Comparison of ENCODE assay signal across 7 mouse cellular contexts in the genomic region with DNA sequence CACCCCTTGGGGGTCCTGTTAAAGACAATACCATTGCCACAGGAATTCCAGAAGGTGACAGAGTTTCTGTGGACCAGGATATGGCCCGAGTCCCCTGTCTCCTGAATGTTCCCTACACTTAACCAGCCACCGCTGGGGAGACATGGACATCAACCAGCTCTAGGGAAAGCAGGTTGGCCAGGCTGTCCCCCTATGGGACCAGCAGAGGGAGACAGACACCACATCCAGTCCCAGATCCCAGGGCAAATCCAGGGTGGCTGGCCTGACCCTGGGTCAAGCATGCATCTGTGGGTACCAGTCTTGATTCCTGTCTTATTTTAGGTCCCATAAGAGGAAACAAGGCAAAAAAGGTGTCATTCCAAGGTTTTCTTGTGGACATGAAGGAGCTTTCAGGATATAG. TPM values are rescaled to one million over a fixed set of nuclear protein-coding genes. Genes with fewer than 3 reads are reported as not detected.
DNase-seq lines count a peak whose midpoint lies in the region; ATAC-seq and TF ChIP-seq lines count a peak whose summit lies in the region.

No protein-coding gene starts in this region.

- no peak for TF ChIP-seq POLR2A in lung, adult 2 months (IDR thresholded peaks at IDR 0.05; ENCODE audit: borderline replicate concordance, extremely low read depth, low read depth, low read length)
- no peak for TF ChIP-seq POLR2A in small intestine, adult 2 months (IDR thresholded peaks at IDR 0.05; ENCODE audit: low read depth, low read length)

- peaks cover 3% of the 10 kb centered on the region; the same call in 1 of the 2 replicates for H3K27me3 ChIP-seq in kidney, embryonic 16.5 days (ENCODE audit: insufficient read depth, low read length)
- H3K27me3 ChIP-seq in small intestine, adult 2 months (ENCODE audit: control insufficient read depth, insufficient read depth, low read length): no peaks in the 10 kb centered on the region

- ATAC-seq in kidney, embryonic 16.5 days (ENCODE audit: low FRiP score, low TSS enrichment): peak; percentile 78

- no peak overlapping the region for H3K9ac ChIP-seq in kidney, embryonic 16.5 days (replicated peaks; ENCODE audit: low read length)

- peak; percentile 99 for TF ChIP-seq CTCF in lung, adult 2 months (IDR thresholded peaks at IDR 0.05; ENCODE audit: insufficient read depth, low read length)
- TF ChIP-seq CTCF in small intestine, adult 2 months (IDR thresholded peaks at IDR 0.05; ENCODE audit: extremely low read depth, insufficient read length, insufficient replicate concordance, low read depth, low read length): peak; percentile 95

- H3K27ac ChIP-seq in kidney, embryonic 16.5 days (ENCODE audit: low read length): no peak overlapping the region
- no peak overlapping the region for H3K27ac ChIP-seq in small intestine, adult 2 months (ENCODE audit: insufficient read depth, low read depth, low read length)

- peaks cover 16% of the 10 kb centered on the region for H3K4me1 ChIP-seq in kidney, embryonic 16.5 days (ENCODE audit: insufficient read depth, low read length)
- H3K4me1 ChIP-seq in lung, adult 2 months (ENCODE audit: control insufficient read depth, insufficient read depth, low read length): peaks cover 6% of the 10 kb centered on the region
- peaks cover 6% of the 10 kb centered on the region for H3K4me1 ChIP-seq in small intestine, adult 2 months (ENCODE audit: control insufficient read depth, insufficient read depth, insufficient read length, low read length)

- DNase-seq in ES-CJ7 (ENCODE audit: low read depth, low spot score) (peak; percentile 79), adipocyte (ENCODE audit: low spot score) (peak; percentile 90)
- DNase-seq in embryo, embryonic 10.5 days (ENCODE audit: low spot score): peak; percentile 90
- DNase-seq in heart, adult 9 months (ENCODE audit: low spot score in 2 of 2): peak; percentile 72 to 78
- DNase-seq in lung, adult 2 months: peak; percentile 71

- H3K36me3 ChIP-seq in kidney, embryonic 16.5 days (ENCODE audit: insufficient read depth, low read length): no peaks in the 10 kb centered on the region
- no peaks in the 10 kb centered on the region for H3K36me3 ChIP-seq in small intestine, adult 2 months (ENCODE audit: control insufficient read depth, insufficient read depth, low read length)

- H3K9me3 ChIP-seq in kidney, embryonic 16.5 days (ENCODE audit: low read length): no peaks in the 10 kb centered on the region

- H3K4me2 ChIP-seq in kidney, embryonic 16.5 days (replicated peaks; ENCODE audit: low read depth, low read length): no peak overlapping the region

- WGBS in kidney, embryonic 16.5 days: 2% methylated on average over 2 of the region's 2 CpGs
- WGBS in lung, adult 2 months: 0% methylated on average over 2 of the region's 2 CpGs
- WGBS in small intestine, adult 2 months: 4% methylated on average over 2 of the region's 2 CpGs

- H3K4me3 ChIP-seq in kidney, embryonic 16.5 days (ENCODE audit: low read length): no peak overlapping the region
- no peak overlapping the region for H3K4me3 ChIP-seq in lung, adult 2 months (replicated peaks; ENCODE audit: extremely low read depth, low read depth, low read length)
- no peak overlapping the region for H3K4me3 ChIP-seq in small intestine, adult 2 months (ENCODE audit: low read depth, low read length)

RNA-seq across cellular contexts. Expression of a gene that starts 5.5 kb away (rescaled TPM):
- 39.4 and 39.9 TPM in 2 replicates for polyA plus RNA-seq in kidney, embryonic 16.5 days (2015; fragmentation: Nextera tagmentation; extraction: Ambion mirVana)
- 32.3 and 36.9 TPM in 2 replicates for polyA plus RNA-seq in lung, adult 2 months (2012; rRNA removed)
- polyA plus RNA-seq in small intestine, adult 2 months (2012; rRNA removed): 8.2 and 12.2 TPM in 2 replicates

RNA-seq across cellular contexts. Expression of a gene that starts 7.1 kb away (rescaled TPM):
- 6.8 and 7.5 TPM in 2 replicates for polyA plus RNA-seq in kidney, embryonic 16.5 days (2015; fragmentation: Nextera tagmentation; extraction: Ambion mirVana)
- polyA plus RNA-seq in lung, adult 2 months (2012; rRNA removed): 34.0 and 42.0 TPM in 2 replicates
- polyA plus RNA-seq in small intestine, adult 2 months (2012; rRNA removed): 10.1 and 12.4 TPM in 2 replicates

RNA-seq across cellular contexts. Expression of a gene that starts 7.2 kb away (rescaled TPM):
- polyA plus RNA-seq in kidney, embryonic 16.5 days (2015; fragmentation: Nextera tagmentation; extraction: Ambion mirVana): not detected in 2 replicates
- not detected in 2 replicates for polyA plus RNA-seq in lung, adult 2 months (2012; rRNA removed)
- not detected in 2 replicates for polyA plus RNA-seq in small intestine, adult 2 months (2012; rRNA removed)

RNA-seq across cellular contexts. Expression of a gene that starts 15.1 kb away (rescaled TPM):
- 1,050 and 1,120 TPM in 2 replicates for polyA plus RNA-seq in kidney, embryonic 16.5 days (2015; fragmentation: Nextera tagmentation; extraction: Ambion mirVana)
- 373 and 384 TPM in 2 replicates for polyA plus RNA-seq in lung, adult 2 months (2012; rRNA removed)
- polyA plus RNA-seq in small intestine, adult 2 months (2012; rRNA removed): 142 and 258 TPM in 2 replicates

RNA-seq across cellular contexts. Expression of a gene that starts 15.9 kb away (rescaled TPM):
- polyA plus RNA-seq in kidney, embryonic 16.5 days (2015; fragmentation: Nextera tagmentation; extraction: Ambion mirVana): 2.5 and 3.1 TPM in 2 replicates
- 23.6 and 24.2 TPM in 2 replicates for polyA plus RNA-seq in lung, adult 2 months (2012; rRNA removed)
- 15.3 and 21.9 TPM in 2 replicates for polyA plus RNA-seq in small intestine, adult 2 months (2012; rRNA removed)
